Mouse (Mus musculus) olfactory bulb, adult 2 months (tissue): ENCODE measurements around the gene Slc30a7. TPM values are rescaled to one million over a fixed set of nuclear protein-coding genes. Genes with fewer than 3 reads are reported as not detected.

Source experiments
- H3K27ac ChIP-seq: fragments of 200-500 bp; 2 replicates; pipeline ENCODE4 v1.5.1; 2012; ENCODE audit warnings: low read depth, low read length; ENCODE audit not compliant: insufficient read depth
- H3K4me1 ChIP-seq: fragments of 200-500 bp; 2 replicates; pipeline ENCODE4 v1.6.1; 2012; ENCODE audit warnings: low read length; ENCODE audit not compliant: control insufficient read depth, insufficient read depth
- H3K4me3 ChIP-seq: fragments of 200-500 bp; 2 replicates; pipeline ENCODE4 v1.5.1; 2012; ENCODE audit warnings: mild to moderate bottlenecking, low read depth, low read length, moderate library complexity; ENCODE audit not compliant: insufficient read depth
- CTCF ChIP-seq: fragments of 200-500 bp; IDR thresholded peaks from 2 replicates; pipeline ENCODE4 v1.5.1; 2012; ENCODE audit warnings: low read depth, mild to moderate bottlenecking, low read length, moderate library complexity; ENCODE audit not compliant: insufficient read depth
- POLR2A ChIP-seq: fragments of 200-500 bp; IDR thresholded peaks from 2 replicates; pipeline ENCODE4 v1.6.1; 2012; ENCODE audit warnings: mild to moderate bottlenecking, low read depth, low read length, moderate library complexity; ENCODE audit not compliant: insufficient read depth
- WGBS: fragments of 180-500 bp; shearing (Covaris S2); methylation state at CpG from one replicate; pipeline ENCODE4 v1.1.7; 2018; 5-methylcytosine and 5-hydroxymethylcytosine counted together
- polyA plus RNA-seq: library from polyadenylated mRNA; stranded (reverse); fragments of >200 nt; gene quantifications from 2 replicates; pipeline ENCODE4 v1.2.4, GENCODE M21; 2012; ENCODE audit warnings: low replicate concordance; ENCODE audit not compliant: missing spikeins, insufficient read depth, insufficient read length

The Slc30a7 gene
- polyA plus RNA-seq, 1 experiment: not detected

DNA sequence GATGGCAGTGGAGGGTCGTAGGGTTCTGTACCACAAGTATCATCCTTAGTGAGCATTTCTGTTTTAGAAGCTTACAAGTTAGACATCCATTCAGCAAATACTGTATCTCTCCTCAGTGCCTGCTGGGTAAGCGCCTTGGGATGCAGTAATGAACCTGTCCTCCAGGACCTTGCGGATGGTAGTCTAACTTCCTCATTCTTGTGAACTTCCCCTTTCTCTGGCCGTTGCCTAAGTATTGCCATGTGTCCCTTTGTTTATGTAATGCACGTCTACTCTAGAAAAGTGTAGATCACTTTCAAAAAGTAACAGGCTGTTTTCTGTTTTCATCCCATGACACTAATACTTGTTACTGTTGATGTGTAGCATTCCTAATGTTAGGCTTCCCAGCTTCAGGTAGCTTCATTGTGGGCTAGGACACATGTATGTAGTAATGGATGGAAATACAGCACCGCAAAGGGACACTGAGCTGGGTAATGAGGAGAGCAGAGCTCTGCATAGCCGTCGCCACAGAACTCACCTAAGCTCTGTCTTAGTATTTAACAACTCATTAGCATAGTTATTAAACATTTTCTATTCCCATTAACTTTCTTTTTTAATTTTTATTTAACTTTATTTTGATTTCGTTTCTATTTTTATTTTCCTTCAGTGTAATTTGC lies 104.8 kb downstream of the Slc30a7 start:
- no peaks in the 10 kb centered on the region for H3K4me1 ChIP-seq
- TF ChIP-seq POLR2A: no peak
- TF ChIP-seq CTCF: no peak
- 93% methylated on average over 9 of the region's 9 CpGs for WGBS
- no peak overlapping the region for H3K27ac ChIP-seq
- no peak overlapping the region for H3K4me3 ChIP-seq

GRCm38 (mm10) chr3:115898354-115898948 lies 108.8 kb downstream of the Slc30a7 start:
- H3K4me1 ChIP-seq: no peaks in the 10 kb centered on the region
- H3K4me3 ChIP-seq: no peak overlapping the region
- no peak for TF ChIP-seq POLR2A
- no peak for TF ChIP-seq CTCF
- 61% methylated on average over 3 of the region's 3 CpGs for WGBS
- no peak overlapping the region for H3K27ac ChIP-seq

DNA sequence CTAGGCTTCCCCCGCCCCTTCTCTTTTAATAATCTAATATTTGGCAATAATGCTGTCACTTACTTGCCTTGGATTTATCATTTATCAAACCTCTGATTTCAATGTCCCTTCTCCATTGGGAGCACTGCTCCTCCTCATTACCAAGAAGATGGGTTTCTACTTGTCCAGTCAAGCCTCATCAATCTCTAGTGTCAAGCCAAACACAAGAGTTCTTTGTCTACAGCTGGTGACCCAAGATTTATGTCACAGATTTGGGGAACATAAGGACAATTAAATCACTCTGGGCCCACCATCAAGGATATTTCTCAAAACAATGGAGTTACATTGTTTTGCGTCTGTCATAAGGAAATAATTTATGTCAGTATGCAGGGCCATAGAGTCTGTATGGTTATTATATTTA lies 114.0 kb downstream of the Slc30a7 start:
- WGBS: 91% methylated on average over 2 of the region's 2 CpGs
- Histone ChIP-seq H3K27ac (no peak overlapping the region), H3K4me3 (no peak overlapping the region), H3K4me1 (no peaks in the 10 kb centered on the region)
- TF ChIP-seq CTCF (no peak), POLR2A (no peak)

GRCm38 (mm10) chr3:115892341-115892740 lies 114.9 kb downstream of the Slc30a7 start:
- H3K4me1 ChIP-seq: no peaks in the 10 kb centered on the region
- no peak overlapping the region for H3K27ac ChIP-seq
- 80% methylated on average over 4 of the region's 4 CpGs for WGBS
- H3K4me3 ChIP-seq: no peak overlapping the region
- TF ChIP-seq CTCF (no peak), POLR2A (no peak)

Other genes with a start within 250 kb of the Slc30a7 start
- gene Dph5, start 119.6 kb downstream of the Slc30a7 start, polyA plus RNA-seq: not detected in 2 replicates
- gene Extl2, start 56 bp upstream of the Slc30a7 start, polyA plus RNA-seq: not detected in 2 replicates
- gene Vcam1, start 122.3 kb upstream of the Slc30a7 start, polyA plus RNA-seq: 87.8 TPM in 1 of 2 replicates, not detected in the other
- not detected in 2 replicates for gene Gpr88, start 246.1 kb upstream of the Slc30a7 start, polyA plus RNA-seq